In the genomic region with DNA sequence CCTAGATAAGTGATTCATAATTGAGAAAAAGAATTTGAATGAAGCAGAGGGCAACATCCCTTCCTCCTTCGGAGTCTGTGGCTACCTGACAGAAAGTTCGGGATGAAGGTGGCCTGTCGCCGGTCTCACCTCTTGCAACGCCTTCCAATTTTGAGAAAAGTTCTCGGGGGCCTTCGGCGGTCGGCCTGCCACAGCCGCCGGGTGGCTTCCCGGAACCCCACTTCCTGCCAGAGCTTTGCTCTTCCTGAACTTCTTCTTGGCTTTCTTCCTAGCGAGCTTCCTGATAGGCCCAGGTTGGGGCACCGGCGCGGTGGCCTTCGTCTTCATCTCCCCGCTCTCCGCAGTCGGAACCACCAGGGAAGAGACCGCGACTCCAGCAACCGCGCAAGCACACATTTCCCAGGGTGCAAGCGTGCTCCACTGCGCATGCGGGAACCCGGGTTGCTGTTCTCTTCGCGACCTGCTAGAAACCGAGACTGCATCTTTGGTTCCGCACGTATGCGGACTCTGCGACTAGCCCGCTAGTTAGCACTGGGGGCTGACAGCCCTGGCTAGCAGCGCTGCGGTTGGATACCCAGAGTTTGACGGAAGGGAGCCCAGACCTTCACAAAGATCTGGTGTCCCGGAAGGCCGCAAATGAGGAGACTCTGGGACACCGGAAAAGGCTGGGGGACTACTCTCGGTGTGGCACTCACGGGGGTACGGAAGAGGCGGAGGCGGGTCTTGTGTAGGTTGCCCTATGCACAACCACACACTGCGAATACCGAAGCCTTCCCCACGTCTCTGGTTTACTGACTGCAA, we compare ENCODE assay signal across 8 mouse cellular contexts. TPM values are rescaled to one million over a fixed set of nuclear protein-coding genes. Genes with fewer than 3 reads are reported as not detected.
DNase-seq lines count a peak whose midpoint lies in the region; ATAC-seq and TF ChIP-seq lines count a peak whose summit lies in the region.

Gene Rexo4 (minus strand): TSS at position 464 of the 801 bp plus-strand sequence.

- peak within 1 kb of the TSS; percentile 74 for H3K4me3 ChIP-seq in gastrocnemius, adult 2 months
- H3K4me3 ChIP-seq in hindbrain, postnatal 0 days (ENCODE audit: low read length) = peak within 1 kb of the TSS; percentile 55
- peak within 1 kb of the TSS; percentile 84 for H3K4me3 ChIP-seq in left cerebral cortex, adult 2 months

- peaks cover 9% of the 10 kb centered on the region; the same call in 1 of the 2 replicates for H3K36me3 ChIP-seq in hindbrain, postnatal 0 days (ENCODE audit: insufficient read depth, low read length)

- DNase-seq in WW6 (ENCODE audit: low read depth, low spot score) = peak; percentile 84
- DNase-seq in cerebellum, postnatal 4 days (ENCODE audit: low spot score in 2 of 2) = peak; percentile 88 to 93
- DNase-seq in gastrocnemius, adult 2 months = peak; percentile 96
- peak; percentile 98 for DNase-seq in hindbrain, postnatal 0 days (ENCODE audit: low spot score)
- DNase-seq in left cerebral cortex, adult 2 months (ENCODE audit: extremely low spot score in 1 of 2, low spot score in 2 of 2) = peak; percentile 92 to 93
- peak; percentile 93 to 97 for DNase-seq in right cerebral cortex, adult 2 months (ENCODE audit: low spot score in 2 of 2)
- peak; percentile 94 for DNase-seq in urinary bladder, postnatal 14 days (ENCODE audit: low spot score)

- TF ChIP-seq CTCF in gastrocnemius, adult 2 months (IDR thresholded peaks at IDR 0.05) = no peak; the same call in 1 of the 2 replicates
- no peak for TF ChIP-seq CTCF in hindbrain, postnatal 0 days (IDR thresholded peaks at IDR 0.05; ENCODE audit: low read depth)
- TF ChIP-seq CTCF in left cerebral cortex, adult 2 months (IDR thresholded peaks at IDR 0.05) = no peak

- H3K27ac ChIP-seq in gastrocnemius, adult 2 months = peak within 1 kb of the TSS; percentile 99
- peak within 1 kb of the TSS; percentile 96 for H3K27ac ChIP-seq in hindbrain, postnatal 0 days
- H3K27ac ChIP-seq in left cerebral cortex, adult 2 months = peak within 1 kb of the TSS; percentile 98

- peaks cover 11% of the 10 kb centered on the region for H3K4me1 ChIP-seq in hindbrain, postnatal 0 days (ENCODE audit: insufficient read depth, low read length)

- H3K4me2 ChIP-seq in hindbrain, postnatal 0 days (ENCODE audit: low read depth, low read length) = peak within 1 kb of the TSS; percentile 71

- WGBS in hindbrain, postnatal 0 days = under 1% methylated on average over 47 of the region's 50 CpGs

- H3K9ac ChIP-seq in hindbrain, postnatal 0 days (replicated peaks; ENCODE audit: low read length) = peak within 1 kb of the TSS; percentile 64

- no peaks in the 10 kb centered on the region for H3K27me3 ChIP-seq in hindbrain, postnatal 0 days (ENCODE audit: insufficient read depth, low read length)

- H3K9me3 ChIP-seq in hindbrain, postnatal 0 days (ENCODE audit: low read length) = no peaks in the 10 kb centered on the region

- ATAC-seq in hindbrain, postnatal 0 days = peak; percentile 98
- peak; percentile 95 for ATAC-seq in megakaryocyte, adult 5-6 weeks (ENCODE audit: poor library complexity, severe bottlenecking)

- intact Hi-C loops in gastrocnemius, adult 2 months (cut with DNase I) = no loop called here
- intact Hi-C loops in left cerebral cortex, adult 2 months (cut with DNase I) = loop anchor here (1.0 to 2.0 kb wide), 3 partner anchors 29 to 62 kb away; partner anchors contain the start of genes Cacfd1, Stkld1 and Surf6

RNA-seq across cellular contexts. Expression of gene Rexo4, which starts in this region (rescaled TPM):
- total RNA-seq in gastrocnemius, adult 2 months (2021) = 10 to 100 TPM; 16.0 to 19.1 TPM
- total RNA-seq in hindbrain, postnatal 0 days (2014; rRNA removed) = 35.3 and 38.0 TPM in 2 replicates
- 25.0 and 26.3 TPM in 2 replicates for polyA plus RNA-seq in hindbrain, postnatal 0 days (2015; fragmentation: Nextera tagmentation; extraction: Ambion mirVana)
- total RNA-seq in left cerebral cortex, adult 2 months (2021) = 10 to 100 TPM; 60.1 to 69.6 TPM
- 19.4 and 21.1 TPM in 2 replicates for total RNA-seq in megakaryocyte, adult 5-6 weeks (2015)
- 69.1 and 72.6 TPM in 2 replicates for total RNA-seq in megakaryocyte, adult 5-6 weeks (2017)

Comparison
In these comparisons a context has a peak if more than half of its experiments do, and no peak if none do; other contexts are left out.
1. Peak in every context shown above with its lines: DNase-seq, ATAC-seq, H3K4me3 ChIP-seq and H3K27ac ChIP-seq.